ENCODE assay signal across 23 mouse cellular contexts in genomic region chr9:85470264-85470821, GRCm38 (mm10).
"Had no signal": no experiment of that assay in that cellular context is flagged by ENCODE, and none has a peak within 500 bp of the region (broad histone marks: within the 10 kb centered on the region; RNA-seq: fewer than 3 reads in every experiment).

No protein-coding gene starts in this region.

- H3K36me3 ChIP-seq: heart, embryonic 10.5 days; heart, embryonic 12.5 days; hindbrain, embryonic 10.5 days; hindbrain, embryonic 12.5 days; intestine, embryonic 15.5 days; limb, embryonic 13.5 days; limb, embryonic 15.5 days had no signal

- DNase-seq: gastrocnemius, postnatal 10 days; gastrocnemius, postnatal 25 days; heart, adult 18-20 months; heart, postnatal 4 days; kidney, adult 18-20 months; kidney, adult 8-10 months; kidney, postnatal 14 days; kidney, postnatal 36 days; layer of hippocampus, adult 9-11 months; layer of hippocampus, postnatal 36 days; left cerebral cortex, postnatal 4 days had no signal

- H3K4me1 ChIP-seq: hindbrain, embryonic 10.5 days; hindbrain, embryonic 12.5 days; intestine, embryonic 15.5 days; limb, embryonic 13.5 days had no signal

- H3K9me3 ChIP-seq: heart, embryonic 10.5 days; heart, embryonic 12.5 days; hindbrain, embryonic 10.5 days; hindbrain, embryonic 12.5 days; intestine, embryonic 15.5 days; limb, embryonic 13.5 days; limb, embryonic 15.5 days had no signal

- H3K4me3 ChIP-seq: heart, embryonic 10.5 days; heart, embryonic 12.5 days; hindbrain, embryonic 10.5 days; hindbrain, embryonic 12.5 days; intestine, embryonic 15.5 days; limb, embryonic 13.5 days; limb, embryonic 15.5 days had no signal

- H3K27ac ChIP-seq: hindbrain, embryonic 10.5 days; hindbrain, embryonic 12.5 days; hindbrain, embryonic 14.5 days; intestine, embryonic 15.5 days; kidney, postnatal 0 days; limb, embryonic 13.5 days; limb, embryonic 15.5 days had no signal

- H3K9ac ChIP-seq: heart, embryonic 12.5 days; hindbrain, embryonic 12.5 days; hindbrain, embryonic 14.5 days; intestine, embryonic 15.5 days; limb, embryonic 13.5 days; limb, embryonic 15.5 days had no signal

- ATAC-seq: hindbrain, embryonic 16.5 days; inflammation-experienced regulatory T-cells, adult 6 months; intestine, embryonic 15.5 days; intestine, postnatal 0 days had no signal

- H3K27me3 ChIP-seq: heart, embryonic 12.5 days; hindbrain, embryonic 12.5 days; intestine, embryonic 15.5 days; limb, embryonic 13.5 days; limb, embryonic 15.5 days had no signal

- H3K4me2 ChIP-seq: heart, embryonic 12.5 days; hindbrain, embryonic 12.5 days; hindbrain, embryonic 14.5 days; intestine, embryonic 15.5 days; limb, embryonic 13.5 days; limb, embryonic 15.5 days had no signal
